Mouse (Mus musculus) forebrain, embryonic 11.5 days (tissue): ENCODE data around the gene Fbxo2. TPM values are rescaled to one million over a fixed set of nuclear protein-coding genes. Genes with fewer than 3 reads are reported as not detected.
A peak's percentile ranks its signal among the peaks of the same experiment; 100 is the strongest.

Source experiments
- ATAC-seq: fragments of 200-750 bp; cut with Nextera tagmentation; replicated peaks from 2 replicates; pipeline ENCODE4 v1.8.0; 2017; ENCODE audit warnings: moderate TSS enrichment; ENCODE audit not compliant: low FRiP score
- DNase-seq: peaks from one replicate; pipeline ENCODE4 v3.0.0-alpha.2; 2017; ENCODE audit warnings: low spot score
- H3K27ac ChIP-seq: fragments of 300-500 bp; sonication (generic); 2 replicates; pipeline ENCODE4 v1.5.1; 2014; ENCODE audit warnings: low read depth, low read length
- H3K27me3 ChIP-seq: fragments of 300-500 bp; sonication (generic); 2 replicates; pipeline ENCODE4 v1.6.1; 2014; ENCODE audit warnings: mild to moderate bottlenecking, low read length, mixed read lengths; ENCODE audit not compliant: control insufficient read depth, insufficient read depth
- H3K36me3 ChIP-seq: fragments of 300-500 bp; sonication (generic); 2 replicates; pipeline ENCODE4 v1.6.1; 2014; ENCODE audit warnings: mild to moderate bottlenecking, low read length, moderate library complexity, mixed read lengths; ENCODE audit not compliant: control insufficient read depth, insufficient read depth
- H3K4me1 ChIP-seq: fragments of 300-500 bp; sonication (generic); replicated peaks from 2 replicates; pipeline ENCODE4 v1.6.1; 2014; ENCODE audit warnings: low read length, mixed read lengths; ENCODE audit not compliant: control insufficient read depth, insufficient read depth
- H3K4me2 ChIP-seq: fragments of 300-500 bp; sonication (generic); 2 replicates; pipeline ENCODE4 v1.6.1; 2014; ENCODE audit warnings: low read depth, mild to moderate bottlenecking, low read length, moderate library complexity, mixed read lengths; ENCODE audit not compliant: severe bottlenecking
- H3K4me3 ChIP-seq: fragments of 300-500 bp; sonication (generic); 2 replicates; pipeline ENCODE4 v1.5.1; 2014; ENCODE audit warnings: low read depth, low read length
- H3K9ac ChIP-seq: fragments of 300-500 bp; sonication (generic); 2 replicates; pipeline ENCODE4 v1.6.1; 2014; ENCODE audit warnings: low read length
- H3K9me3 ChIP-seq: fragments of 300-500 bp; sonication (generic); 2 replicates; pipeline ENCODE4 v1.6.1; 2016; ENCODE audit warnings: low read length, mixed read lengths; ENCODE audit not compliant: control insufficient read depth
- WGBS: fragments of 180-500 bp; shearing (Covaris S2); extraction: QIAGEN DNeasy Blood & Tissue Kit; methylation state at CpG from one replicate; pipeline ENCODE4 v1.1.7; 2014; 5-methylcytosine and 5-hydroxymethylcytosine counted together
- polyA plus RNA-seq: library from polyadenylated mRNA; unstranded; fragments of >200 nt; fragmentation: Nextera tagmentation; extraction: Ambion mirVana; gene quantifications from 2 replicates; pipeline ENCODE4 v1.2.1, GENCODE M21; 2014

The Fbxo2 gene
- polyA plus RNA-seq, 1 experiment from 2014 or later, result 0.87 TPM

- Histone ChIP-seq H3K4me1 (no peaks in the 10 kb centered on the region; the same call in 1 of the 2 replicates), H3K9me3 (no peaks in the 10 kb centered on the region; the same call in 1 of the 2 replicates), H3K27me3 (no peaks in the 10 kb centered on the region), H3K27ac (no peak overlapping the region), H3K4me2 (no peak overlapping the region), H3K36me3 (no peaks in the 10 kb centered on the region), H3K4me3 (no peak overlapping the region), H3K9ac (no peak overlapping the region)
- ATAC-seq (no peak), DNase-seq (no peak)
- 36% methylated on average over 11 of the region's 11 CpGs for whole genome bisulfite sequencing
Observed at GRCm38 (mm10) chr4:148192707-148193245, 32.4 kb downstream of the Fbxo2 start.

- H3K4me1 ChIP-seq, result peaks cover 2% of the 10 kb centered on the region; the same call in 1 of the 2 replicates
- ATAC-seq (no peak), DNase-seq (no peak)
- H3K27ac ChIP-seq, result no peak overlapping the region
- no peak overlapping the region for H3K4me3 ChIP-seq
- H3K9me3 ChIP-seq, result no peaks in the 10 kb centered on the region; the same call in 1 of the 2 replicates
- H3K9ac ChIP-seq, result no peak overlapping the region
- no peak overlapping the region for H3K4me2 ChIP-seq
- H3K27me3 ChIP-seq, result no peaks in the 10 kb centered on the region
- H3K36me3 ChIP-seq, result no peaks in the 10 kb centered on the region
Observed at GRCm38 (mm10) chr4:148194400-148194799, 34.0 kb downstream of the Fbxo2 start.

- H3K27ac ChIP-seq, result no peak overlapping the region
- H3K9me3 ChIP-seq, result no peaks in the 10 kb centered on the region
- DNase-seq (no peak), ATAC-seq (no peak)
- no peak overlapping the region for H3K4me3 ChIP-seq
- H3K9ac ChIP-seq, result no peak overlapping the region
- 45% methylated on average over 10 of the region's 10 CpGs for WGBS
- H3K4me1 ChIP-seq, result 0 out of 2 replicates have a peak, but pooled peaks cover 2% of the 10 kb centered on the region
- no peak overlapping the region for H3K4me2 ChIP-seq
- H3K27me3 ChIP-seq, result no peaks in the 10 kb centered on the region
- no peaks in the 10 kb centered on the region for H3K36me3 ChIP-seq
Observed at GRCm38 (mm10) chr4:148198721-148199120, 38.3 kb downstream of the Fbxo2 start.

GRCm38 (mm10) chr4:148203557-148203956, 43.1 kb downstream of the Fbxo2 start:
- Histone ChIP-seq H3K9ac (no peak overlapping the region), H3K4me1 (0 out of 2 replicates have a peak, but pooled peaks cover 2% of the 10 kb centered on the region), H3K36me3 (no peaks in the 10 kb centered on the region), H3K27ac (no peak overlapping the region), H3K27me3 (no peaks in the 10 kb centered on the region), H3K4me3 (no peak overlapping the region), H3K4me2 (no peak overlapping the region), H3K9me3 (no peaks in the 10 kb centered on the region)
- DNase-seq, result no peak
- WGBS, result 89% methylated on average over 2 of the region's 2 CpGs
- ATAC-seq, result no peak

- ATAC-seq (no peak), DNase-seq (no peak)
- Histone ChIP-seq H3K9me3 (no peaks in the 10 kb centered on the region), H3K27me3 (no peaks in the 10 kb centered on the region), H3K36me3 (no peaks in the 10 kb centered on the region), H3K4me3 (no peak overlapping the region), H3K4me1 (no peaks in the 10 kb centered on the region), H3K9ac (no peak overlapping the region), H3K4me2 (no peak overlapping the region), H3K27ac (peak overlapping the region; percentile 13; the same call in 1 of the 2 replicates)
- 53% methylated on average over 15 of the region's 15 CpGs for WGBS
Observed at GRCm38 (mm10) chr4:148204061-148204872, 43.8 kb downstream of the Fbxo2 start.

- Histone ChIP-seq H3K4me2 (no peak overlapping the region), H3K4me3 (no peak overlapping the region)
Observed at GRCm38 (mm10) chr4:148204873-148205232, 44.4 kb downstream of the Fbxo2 start.

GRCm38 (mm10) chr4:148214460-148215136, 54.2 kb downstream of the Fbxo2 start:
- Histone ChIP-seq H3K4me2 (no peak overlapping the region), H3K27me3 (no peaks in the 10 kb centered on the region), H3K4me1 (peaks cover 3% of the 10 kb centered on the region; the same call in 1 of the 2 replicates), H3K36me3 (no peaks in the 10 kb centered on the region), H3K27ac (no peak overlapping the region), H3K9me3 (no peaks in the 10 kb centered on the region), H3K4me3 (no peak overlapping the region), H3K9ac (no peak overlapping the region)
- peak; percentile 44 for DNase-seq
- 0 out of 2 replicates have a peak, but pooled peaks have one; percentile 39 for ATAC-seq
- WGBS, result 49% methylated on average over 5 of the region's 5 CpGs

More at GRCm38 (mm10) chr4:148204873-148205232, 44.4 kb downstream of the Fbxo2 start:
- Histone ChIP-seq H3K9ac (no peak overlapping the region), H3K4me1 (no peaks in the 10 kb centered on the region), H3K9me3 (no peaks in the 10 kb centered on the region), H3K27me3 (no peaks in the 10 kb centered on the region), H3K27ac (no peak overlapping the region), H3K36me3 (no peaks in the 10 kb centered on the region)
- DNase-seq (no peak), ATAC-seq (no peak)
- 64% methylated on average over 6 of the region's 6 CpGs for WGBS

- Histone ChIP-seq H3K9ac (no peak overlapping the region), H3K4me2 (no peak overlapping the region), H3K4me1 (peaks cover 3% of the 10 kb centered on the region; the same call in 1 of the 2 replicates), H3K9me3 (no peaks in the 10 kb centered on the region), H3K27ac (no peak overlapping the region), H3K36me3 (no peaks in the 10 kb centered on the region), H3K4me3 (no peak overlapping the region), H3K27me3 (no peaks in the 10 kb centered on the region)
- DNase-seq, result no peak
- 53% methylated on average over 11 of the region's 11 CpGs for WGBS
- no peak for ATAC-seq
Observed at GRCm38 (mm10) chr4:148215264-148215900, 55.0 kb downstream of the Fbxo2 start.
